Mouse (Mus musculus) myocyte (in vitro differentiated cells): Measurements from ENCODE around the gene Slc16a1.

Experiments used
- CEBPB ChIP-seq: IDR thresholded peaks from 2 replicates; pipeline ENCODE4 v1.6.1; 2011; ENCODE audit warnings: mild to moderate bottlenecking, moderate library complexity; ENCODE audit not compliant: poor library complexity, insufficient read depth, severe bottlenecking
- E2F4 ChIP-seq: IDR thresholded peaks from one replicate; pipeline ENCODE4 v1.6.1; 2011; ENCODE audit warnings: mild to moderate bottlenecking, control low read depth, moderate library complexity; ENCODE audit not compliant: insufficient read depth
- MAX ChIP-seq: IDR thresholded peaks from one replicate; pipeline ENCODE4 v1.6.1; 2011; ENCODE audit warnings: low read depth, mild to moderate bottlenecking, control low read depth
- POLR2A ChIP-seq: IDR thresholded peaks from one replicate; pipeline ENCODE4 v1.6.1; 2011; ENCODE audit warnings: low read depth, mild to moderate bottlenecking, control low read depth, moderate library complexity; ENCODE audit not compliant: insufficient read length

GRCm38 (mm10) chr3:104682671-104683504 lies 44.4 kb downstream of the Slc16a1 start:
- TF ChIP-seq CEBPB (no peak), POLR2A (no peak), E2F4 (no peak), MAX (no peak)
